Mouse (Mus musculus) v-Abl transformed pro-B cells (cell line): ENCODE measurements around the gene Scn8a.
"Not testable (repeated sequence)": the region's sequence is repeated elsewhere in the genome, so short reads cannot be mapped to it uniquely, and the experiment has no call there.

ENCODE experiments used
- in situ Hi-C, 2 experiments: fragments of 400-800 bp; cut with MboI; formaldehyde crosslinking; loops; one replicate each; pipeline ENCODE4 v1.15.1; 2025; ENCODE audit not compliant: unreplicated experiment in 2 of 2

The Scn8a gene

DNA sequence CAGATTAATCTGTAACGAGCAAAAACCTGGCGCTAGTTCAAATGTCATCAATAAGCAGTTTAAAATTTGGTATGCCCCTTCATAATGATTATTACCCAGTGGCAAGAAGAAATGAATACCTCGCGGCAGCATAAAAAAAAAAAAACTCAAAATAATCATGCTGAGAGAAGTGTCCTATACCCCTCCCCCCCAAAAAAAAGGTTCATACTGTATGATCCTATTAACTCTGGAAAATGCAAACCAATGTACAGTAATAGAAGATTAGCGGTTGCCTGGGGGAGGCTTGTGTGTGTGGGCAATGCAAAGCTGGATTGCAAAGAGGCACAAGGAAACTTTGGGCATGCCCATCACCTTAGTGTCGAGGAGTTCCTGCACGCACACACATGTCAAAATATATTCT lies at the start of gene Scn8a:
Gene Scn8a, plus strand, starts transcription at position 301 of the 400 bp plus-strand sequence.
- in situ Hi-C loops = no loop called here

DNA sequence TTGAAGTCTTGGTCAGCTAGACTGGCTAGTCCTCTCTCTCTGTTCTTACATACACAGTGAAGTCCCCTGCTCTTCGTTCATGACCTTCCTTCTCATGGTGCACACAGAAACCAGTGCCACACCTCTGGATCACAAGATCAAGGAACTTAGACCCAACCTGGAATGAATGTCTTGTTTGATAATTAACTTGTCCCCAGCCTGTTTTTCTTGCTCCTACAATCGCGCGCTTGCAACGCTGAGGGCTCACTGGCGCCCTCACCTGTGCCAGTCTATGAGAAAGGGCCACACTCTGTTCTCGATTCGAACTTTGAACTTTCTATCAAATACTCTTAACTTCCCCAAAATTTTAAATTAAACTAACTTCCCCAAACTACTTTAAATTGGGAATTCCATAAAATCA lies 47.8 kb upstream of the Scn8a start:
- in situ Hi-C loops = no loop called here

DNA sequence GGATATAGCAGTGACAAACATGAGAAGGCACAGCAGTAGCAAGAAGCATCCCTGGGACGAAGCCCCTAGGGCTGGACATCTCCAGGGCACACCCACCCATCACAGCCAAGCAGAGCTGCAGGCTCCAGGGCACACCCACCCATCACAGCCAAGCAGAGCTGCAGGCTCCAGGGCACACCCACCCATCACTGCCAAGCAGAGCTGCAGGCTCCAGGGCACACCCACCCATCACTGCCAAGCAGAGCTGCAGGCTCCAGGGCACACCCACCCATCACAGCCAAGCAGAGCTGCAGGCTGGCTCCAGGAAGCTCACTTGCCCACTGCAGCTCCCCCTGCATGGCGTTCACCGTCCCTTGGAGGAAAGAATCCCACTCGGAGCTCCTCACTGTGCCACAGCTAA lies 47.3 kb upstream of the Scn8a start:
- in situ Hi-C loops = not testable (repeated sequence)

DNA sequence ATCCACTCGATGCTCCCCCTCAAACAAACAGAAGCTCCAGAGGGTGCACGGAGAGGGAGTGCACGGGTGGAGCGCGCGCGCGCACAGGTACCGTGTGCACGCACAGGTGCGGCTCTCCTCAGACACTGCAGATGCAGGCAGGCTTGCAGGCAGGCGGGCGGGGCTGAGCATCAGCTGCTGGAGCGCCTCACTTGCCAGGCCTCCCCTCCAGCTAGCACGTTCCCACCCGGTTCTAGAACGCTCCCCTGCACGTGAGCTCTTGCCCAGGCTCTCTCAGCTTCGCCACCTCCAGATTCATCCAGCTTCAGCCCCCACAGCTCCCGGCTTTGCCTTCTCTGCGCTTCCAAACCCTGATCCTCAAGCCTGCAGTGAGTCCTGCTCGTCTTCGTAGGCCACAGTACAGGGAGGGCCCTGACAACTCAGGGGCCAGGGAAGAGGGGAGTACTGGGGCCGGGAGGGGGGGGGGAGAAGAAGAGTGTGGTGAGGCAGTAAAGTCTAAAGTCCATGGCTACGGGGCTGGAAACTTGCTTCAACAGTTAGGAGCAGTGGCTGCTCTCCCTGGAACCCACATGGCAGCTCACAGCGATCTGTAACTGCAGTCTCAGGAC lies 44.3 kb upstream of the Scn8a start:
- in situ Hi-C loops = loop anchor here in 1 of 2 experiments (5.0 kb wide), 1 partner anchor 63 kb away; the partner anchor contains the start of gene Slc4a8

DNA sequence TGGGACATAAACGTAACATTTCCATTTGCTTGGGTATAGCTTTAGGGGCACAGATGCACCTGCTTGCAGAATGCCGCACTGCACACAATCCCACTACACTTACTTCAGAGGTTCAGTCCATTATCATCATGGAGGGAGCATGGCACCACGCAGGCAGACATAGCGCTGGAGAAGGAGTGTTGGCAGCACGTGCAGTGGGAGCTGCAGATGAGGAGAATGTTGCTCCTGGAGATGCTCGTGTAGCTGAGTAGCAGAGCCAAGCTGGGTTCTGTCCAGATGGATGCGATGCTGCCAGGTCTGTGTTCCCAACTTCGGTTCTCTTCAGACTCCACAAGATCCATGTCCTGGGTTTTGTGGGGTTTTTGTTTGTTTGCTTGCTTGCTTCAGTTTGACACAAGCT lies 43.6 kb upstream of the Scn8a start:
- in situ Hi-C loops = loop anchor here in 1 of 2 experiments (5.0 kb wide), 1 partner anchor 64 kb away; the partner anchor contains the start of gene Slc4a8

DNA sequence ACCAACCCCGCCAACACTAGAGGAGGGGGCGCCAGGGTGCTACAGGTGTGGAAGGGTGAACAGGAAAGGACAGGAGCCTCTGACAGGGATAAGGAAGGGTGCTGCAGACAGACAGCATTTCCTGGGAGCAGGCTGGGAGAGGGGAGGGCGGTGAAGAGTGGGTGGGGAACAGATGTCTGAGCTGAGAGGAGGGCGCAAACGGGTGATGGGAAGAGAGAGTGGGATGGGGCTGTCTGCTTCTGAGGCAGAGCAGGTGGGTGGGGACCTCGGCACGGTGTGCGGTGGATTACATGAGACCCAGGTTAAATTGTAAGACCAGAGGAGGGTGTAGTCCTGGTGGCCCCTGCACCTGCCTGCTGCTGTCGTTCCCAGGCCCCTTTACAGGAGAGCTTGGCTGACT lies 39.9 kb upstream of the Scn8a start:
- in situ Hi-C loops = loop anchor here (5.0 to 10.0 kb wide), 4 partner anchors 45 to 145 kb away; partner anchors contain the start of gene Slc4a8 (in 1 of the 2)

DNA sequence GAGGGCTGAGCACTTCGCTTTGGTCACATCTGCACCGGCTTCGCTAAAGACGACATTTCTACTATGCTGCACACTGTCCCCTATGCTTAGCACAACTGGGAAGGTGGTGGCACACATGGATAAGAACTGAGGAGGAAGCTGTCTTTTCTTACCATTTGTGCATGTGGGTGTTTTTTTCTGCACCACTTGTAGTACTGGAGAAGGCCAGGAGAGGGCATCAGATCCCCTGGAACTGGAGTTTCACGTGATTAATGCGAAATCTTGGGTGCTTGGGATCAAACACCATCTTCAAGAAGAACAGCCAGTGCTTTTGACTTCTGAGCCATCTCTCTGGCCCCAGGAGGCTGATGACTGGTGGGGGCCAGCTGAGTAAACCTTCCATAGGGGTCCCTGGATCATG lies 39.0 kb upstream of the Scn8a start:
- in situ Hi-C loops = loop anchor here (5.0 to 10.0 kb wide), 3 partner anchors 46 to 144 kb away; no protein-coding TSS in a partner anchor

DNA sequence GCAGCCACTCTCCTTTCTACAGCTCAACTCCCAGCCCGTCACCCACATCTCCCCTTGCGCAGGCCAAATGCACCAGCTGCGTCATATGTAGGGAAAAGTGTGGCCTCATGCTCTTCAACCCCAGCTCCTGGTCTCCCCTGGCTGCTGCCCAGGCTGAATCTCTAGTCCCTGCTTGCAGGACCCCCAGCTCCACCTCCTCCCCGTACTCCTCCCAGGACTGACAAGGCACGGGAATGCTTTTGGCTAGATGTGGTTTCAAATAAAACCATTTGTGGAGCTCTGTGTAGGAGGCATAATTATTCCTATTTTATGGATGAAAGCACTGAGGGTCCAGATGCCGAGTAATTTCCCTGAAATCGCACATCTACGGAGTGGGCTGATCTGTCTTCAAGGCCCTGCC lies 37.5 kb upstream of the Scn8a start:
- in situ Hi-C loops = loop anchor here (5.0 to 10.0 kb wide), 3 partner anchors 47 to 143 kb away; no protein-coding TSS in a partner anchor

DNA sequence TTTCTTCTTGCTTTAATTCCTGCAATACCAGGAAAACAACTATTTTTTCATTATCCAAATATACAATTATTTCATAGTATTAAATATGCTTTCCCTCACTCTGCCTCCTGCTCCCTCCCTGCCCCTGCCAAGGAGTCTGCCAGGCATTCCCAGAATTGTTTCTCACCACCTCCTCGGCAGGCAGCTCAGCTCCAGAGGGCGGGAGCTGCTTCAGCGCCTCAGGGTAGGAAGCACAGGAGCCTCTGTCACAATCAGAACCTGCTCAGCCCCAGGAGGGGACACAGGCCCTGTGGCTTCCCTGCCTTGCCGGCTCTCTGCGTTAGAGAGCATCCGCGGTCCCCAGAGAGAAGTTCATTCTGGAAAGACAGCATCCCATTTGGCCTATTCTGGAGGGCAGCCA lies 36.9 kb upstream of the Scn8a start:
- in situ Hi-C loops = loop anchor here (5.0 to 10.0 kb wide), 3 partner anchors 48 to 142 kb away; no protein-coding TSS in a partner anchor

DNA sequence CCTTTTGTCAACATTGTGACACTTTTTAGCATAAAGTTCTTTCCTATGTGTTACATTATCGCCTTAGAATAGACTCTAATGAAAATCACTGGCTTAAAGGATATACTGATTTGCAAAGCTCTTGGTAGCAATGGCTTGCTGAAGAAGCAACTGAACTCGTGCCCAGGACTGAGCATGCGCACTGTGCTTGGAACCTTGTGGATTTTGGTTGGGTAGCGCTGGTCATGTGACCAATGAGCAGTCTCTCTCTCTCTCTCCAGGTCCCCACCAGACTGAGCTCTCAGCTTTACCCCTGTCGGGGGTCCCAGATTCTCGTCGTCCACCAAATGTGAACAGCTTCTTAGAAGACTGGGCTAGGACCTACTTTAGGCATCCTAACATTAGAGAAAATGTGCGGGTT lies 32.9 kb upstream of the Scn8a start:
- in situ Hi-C loops = loop anchor here (5.0 to 10.0 kb wide), 3 partner anchors 52 to 138 kb away; partner anchors contain the start of gene Slc4a8 (in 1 of the 2)

DNA sequence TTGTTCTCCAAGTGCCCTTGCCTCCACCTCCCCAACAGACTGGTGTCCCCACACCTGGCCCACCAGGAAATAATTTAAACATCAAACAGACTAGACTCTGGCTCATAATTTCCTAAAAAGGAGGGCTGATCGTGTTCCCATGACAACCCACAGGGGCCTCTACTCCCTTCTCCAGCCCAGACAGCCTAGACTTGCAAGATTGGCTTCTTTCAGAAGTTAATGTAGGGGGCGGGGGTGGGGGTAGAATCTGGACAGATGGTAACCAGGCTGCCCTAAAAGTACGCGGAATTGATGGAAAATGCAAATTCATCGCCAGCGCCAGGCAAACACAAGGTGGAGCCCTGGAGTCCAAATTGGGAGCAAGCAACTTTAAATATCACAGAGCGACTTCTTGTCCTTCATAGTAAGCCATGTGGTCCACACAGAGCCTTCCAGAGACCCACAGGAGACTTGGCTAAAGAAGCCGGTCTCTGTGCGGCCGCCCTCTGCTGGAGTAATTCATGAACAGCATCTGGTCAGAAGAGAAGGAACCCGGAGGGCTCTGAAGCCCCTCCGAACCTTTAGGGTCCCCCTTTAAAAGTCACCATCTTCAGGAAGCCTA lies 31.0 kb upstream of the Scn8a start:
- in situ Hi-C loops = loop anchor here (5.0 to 10.0 kb wide), 3 partner anchors 54 to 136 kb away; partner anchors contain the start of gene Slc4a8 (in 1 of the 2)

DNA sequence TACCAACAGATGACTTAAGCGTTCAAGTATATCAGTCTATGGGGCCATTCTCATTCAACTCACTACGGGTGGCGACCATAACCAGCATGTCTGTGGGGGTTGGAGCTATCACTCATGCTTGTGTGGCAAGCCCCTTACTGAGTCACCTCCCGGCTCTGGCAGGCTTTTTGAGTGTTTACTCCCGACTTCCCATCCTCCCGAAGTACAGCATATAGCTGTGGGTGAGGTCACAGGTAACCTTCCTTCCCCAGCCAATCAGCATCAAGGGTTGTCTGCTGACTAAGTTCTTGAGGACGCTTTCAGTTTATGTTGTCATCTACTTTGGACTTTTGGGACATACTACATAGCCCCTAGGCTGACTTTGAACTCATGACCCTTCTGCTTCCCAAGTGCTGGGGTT lies 25.3 kb upstream of the Scn8a start:
- in situ Hi-C loops = no loop called here

DNA sequence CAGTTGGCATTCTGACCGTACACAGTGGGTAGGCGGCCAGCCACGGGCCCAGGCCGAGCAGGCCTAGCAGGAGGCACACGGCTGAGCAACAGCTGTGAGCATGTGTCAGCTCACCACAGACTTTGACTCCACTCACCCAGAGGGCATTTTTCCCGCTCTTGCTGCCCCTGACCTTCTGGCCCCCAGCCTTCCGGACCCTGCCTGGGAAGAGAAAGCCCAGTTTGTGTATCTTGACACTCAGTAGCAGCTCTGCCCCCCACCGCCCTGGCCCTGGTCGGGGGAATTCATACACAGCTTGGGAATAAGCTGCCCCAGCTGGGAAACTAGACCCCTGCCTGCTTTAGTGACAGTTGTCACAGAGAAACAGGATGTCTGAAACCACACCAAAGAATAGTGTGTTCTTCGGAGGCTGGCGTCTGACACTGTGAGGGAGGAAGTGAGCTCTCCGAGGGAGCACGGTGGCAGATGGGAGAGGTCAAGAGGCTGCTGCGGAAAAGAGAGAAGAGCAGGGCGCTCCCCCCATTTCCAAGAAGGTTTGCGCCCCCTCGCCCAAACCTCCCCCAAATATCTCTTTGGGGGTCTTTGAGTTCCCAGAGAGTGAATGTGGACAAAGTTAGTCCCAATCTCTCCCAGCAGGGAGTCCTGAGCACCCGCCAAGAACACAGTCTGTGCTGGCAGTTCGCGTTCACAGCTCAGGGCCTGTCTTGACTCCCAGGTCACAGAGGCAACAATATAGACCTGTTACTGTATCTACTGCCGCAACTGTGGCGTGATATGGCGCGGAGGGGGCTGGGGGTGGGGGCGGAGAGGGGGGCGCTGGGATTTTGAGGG lies 24.4 kb upstream of the Scn8a start:
- in situ Hi-C loops = loop anchor here in 1 of 2 experiments (5.0 kb wide), 1 partner anchor 57 kb away; no protein-coding TSS in a partner anchor

DNA sequence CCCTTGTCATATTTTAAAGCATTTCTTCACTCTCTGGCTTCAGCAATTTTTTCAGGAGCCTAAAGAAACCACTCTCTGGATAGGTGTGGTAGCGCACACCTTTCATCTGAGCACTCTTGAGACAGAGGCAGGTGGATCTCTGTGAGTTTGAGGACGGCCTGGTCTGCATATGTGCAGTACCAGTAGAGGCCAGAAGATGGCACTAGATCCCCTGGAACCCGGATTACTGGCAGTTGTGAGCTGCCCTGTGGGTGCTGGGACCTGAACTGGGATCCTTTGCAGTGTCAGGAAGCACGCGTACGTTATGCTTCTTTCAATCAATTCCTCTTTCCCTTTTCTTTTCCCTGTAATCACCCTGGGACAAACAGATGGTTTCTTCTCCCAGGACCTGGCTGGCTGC lies 22.5 kb upstream of the Scn8a start:
- in situ Hi-C loops = loop anchor here in 1 of 2 experiments (5.0 kb wide), 1 partner anchor 55 kb away; no protein-coding TSS in a partner anchor

DNA sequence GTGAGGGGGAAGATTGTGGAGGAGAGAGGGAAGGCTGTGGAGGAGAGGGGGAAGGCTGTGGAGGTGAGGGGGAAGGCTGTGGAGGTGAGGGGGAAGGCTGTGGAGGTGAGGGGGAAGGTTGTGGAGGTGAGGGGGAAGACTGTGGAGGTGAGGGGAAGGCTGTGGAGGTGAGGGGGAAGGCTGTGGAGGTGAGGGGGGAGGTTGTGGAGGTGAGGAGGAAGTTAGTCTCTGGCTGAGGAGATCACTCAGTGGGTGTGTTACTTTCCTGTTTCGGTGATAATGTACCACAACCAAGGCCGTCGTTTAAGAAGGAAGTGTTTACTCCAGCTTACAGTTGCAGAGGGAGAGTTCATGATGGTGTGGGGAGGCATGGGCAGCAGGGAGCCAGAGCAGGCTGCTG lies 12.1 kb upstream of the Scn8a start:
- in situ Hi-C loops = loop anchor here in 1 of 2 experiments (10.0 kb wide), 1 partner anchor 107 kb away; no protein-coding TSS in a partner anchor

DNA sequence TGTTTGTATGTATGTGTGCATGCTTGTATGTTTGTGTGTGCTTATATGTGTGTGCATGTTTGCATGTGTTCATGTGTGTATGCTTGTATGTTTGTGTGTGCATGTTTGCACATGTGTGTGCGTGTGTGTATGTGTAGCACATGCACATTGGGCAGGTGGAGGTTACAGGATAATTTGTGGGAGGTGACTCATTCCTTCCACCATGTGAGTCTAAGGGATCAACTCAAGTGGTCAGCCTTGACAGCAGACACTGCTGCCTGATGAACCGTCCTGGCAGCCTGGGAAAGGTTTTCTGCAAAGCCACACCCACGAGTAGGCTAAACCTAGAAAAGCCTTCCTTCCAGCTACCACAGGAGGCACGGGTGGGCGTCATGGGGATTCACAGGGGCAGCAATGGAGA lies 8.8 kb upstream of the Scn8a start:
- in situ Hi-C loops = no loop called here

DNA sequence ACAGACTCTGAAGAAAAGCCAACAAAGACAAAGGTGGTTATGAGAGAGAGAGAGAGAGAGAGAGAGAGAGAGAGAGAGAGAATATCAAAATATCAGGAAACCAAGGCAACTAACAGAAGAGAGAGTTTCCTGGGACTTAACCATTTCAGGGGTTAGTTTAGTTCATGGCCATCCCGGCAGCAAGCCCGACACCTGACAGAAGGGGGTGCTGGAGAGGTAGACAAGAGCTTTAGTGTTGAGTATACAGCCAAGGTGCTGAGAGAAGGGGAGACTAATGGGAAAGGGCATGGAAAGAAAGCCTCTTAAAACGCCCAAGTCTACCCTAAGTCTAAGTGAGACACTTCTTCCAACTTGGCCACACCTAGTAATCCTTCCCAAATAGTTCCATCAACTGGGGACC lies 4.1 kb upstream of the Scn8a start:
- in situ Hi-C loops = no loop called here

DNA sequence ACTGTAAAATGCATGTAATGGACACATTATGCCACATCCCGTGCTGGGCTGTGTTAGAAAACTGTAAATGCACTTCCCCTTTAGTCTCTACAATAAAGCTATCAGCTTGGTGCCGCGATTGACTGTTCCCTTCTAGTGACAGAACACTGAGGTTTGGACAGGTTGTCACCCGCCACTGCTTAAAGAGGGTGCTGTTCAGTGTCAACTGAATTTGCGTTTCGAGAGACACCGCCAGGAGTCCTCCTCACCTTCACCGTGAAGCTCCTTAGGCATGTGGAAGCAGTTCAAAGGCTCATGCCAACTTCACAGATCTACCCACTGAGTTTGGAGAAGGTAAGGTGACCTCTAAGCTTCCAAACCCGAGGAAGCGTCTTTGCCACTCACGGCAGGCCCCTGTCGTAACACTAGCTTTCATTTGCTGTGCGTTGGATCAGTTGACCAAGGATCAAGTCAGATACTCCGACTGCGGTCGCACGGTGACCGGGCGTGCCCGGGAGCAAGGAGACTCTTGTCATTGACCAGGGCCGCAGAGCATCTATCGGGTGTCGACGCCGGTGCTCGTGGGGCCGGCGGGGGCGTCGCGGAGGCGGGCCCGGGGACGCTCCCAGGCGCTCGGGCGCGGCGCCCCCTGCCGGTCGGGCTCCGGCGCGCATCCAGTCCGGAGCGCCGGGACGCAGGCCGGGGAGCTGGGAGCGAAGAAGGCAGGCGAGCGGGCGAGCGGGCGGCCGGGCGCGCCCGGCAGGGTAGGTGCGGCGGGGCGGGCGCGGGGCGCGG lies 530 bp downstream of the Scn8a start:
- in situ Hi-C loops = no loop called here

DNA sequence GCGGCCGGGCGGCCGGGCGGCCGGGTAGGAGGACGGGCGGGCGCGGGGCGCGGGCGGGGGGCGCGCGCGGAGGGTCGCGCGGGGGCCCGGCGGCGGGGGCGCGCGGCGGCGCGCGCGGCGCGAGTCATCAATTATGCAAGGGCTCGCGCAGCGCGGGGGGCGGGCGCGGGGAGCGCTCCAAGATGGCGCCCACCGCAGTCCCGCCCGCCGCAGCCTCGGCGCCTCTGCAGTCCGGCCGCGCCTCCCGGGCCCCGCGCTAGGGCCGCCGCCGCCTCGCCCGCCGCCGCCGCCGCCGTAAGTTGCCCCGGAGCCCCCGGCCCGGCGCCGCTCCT lies 1.1 kb downstream of the Scn8a start:
- in situ Hi-C loops = no loop called here
